Mouse (Mus musculus): ENCODE results near the gene Zfp704.

Gene Zfp704

GRCm38 (mm10) chr3:9557778-9558560 is 51.9 kb downstream of the Zfp704 start:
- no peak for DNase-seq (ENCODE audit: low read depth)

- DNase-seq (ENCODE audit: low read depth): no peak
Observed at GRCm38 (mm10) chr3:9556137-9556536, 53.7 kb downstream of the Zfp704 start.

- no peak for DNase-seq (ENCODE audit: low read depth)
Observed at GRCm38 (mm10) chr3:9554916-9555315, 55.0 kb downstream of the Zfp704 start.

GRCm38 (mm10) chr3:9552332-9552731 is 57.6 kb downstream of the Zfp704 start:
- DNase-seq (ENCODE audit: low read depth): no peak

- DNase-seq (ENCODE audit: low read depth): peak; percentile 43
Observed at GRCm38 (mm10) chr3:9550930-9551329, 59.0 kb downstream of the Zfp704 start.

GRCm38 (mm10) chr3:9549815-9550214 is 60.1 kb downstream of the Zfp704 start:
- DNase-seq (ENCODE audit: low read depth): peak; percentile 71

- no peak for DNase-seq (ENCODE audit: low read depth)
Observed at GRCm38 (mm10) chr3:9548188-9548587, 61.7 kb downstream of the Zfp704 start.

GRCm38 (mm10) chr3:9546882-9547620 is 62.8 kb downstream of the Zfp704 start:
- DNase-seq (ENCODE audit: low read depth): peak; percentile 72

GRCm38 (mm10) chr3:9544421-9544820 is 65.5 kb downstream of the Zfp704 start:
- no peak for DNase-seq (ENCODE audit: low read depth)

- no peak for DNase-seq (ENCODE audit: low read depth)
Observed at GRCm38 (mm10) chr3:9543916-9544315, 66.0 kb downstream of the Zfp704 start.

GRCm38 (mm10) chr3:9543463-9543862 is 66.4 kb downstream of the Zfp704 start:
- no peak for DNase-seq (ENCODE audit: low read depth)

- no peak for DNase-seq (ENCODE audit: low read depth)
Observed at GRCm38 (mm10) chr3:9541561-9541960, 68.3 kb downstream of the Zfp704 start.

GRCm38 (mm10) chr3:9538510-9538909 is 71.4 kb downstream of the Zfp704 start:
- DNase-seq (ENCODE audit: low read depth): no peak

- DNase-seq (ENCODE audit: low read depth): no peak
Observed at GRCm38 (mm10) chr3:9537889-9538288, 72.0 kb downstream of the Zfp704 start.

GRCm38 (mm10) chr3:9530097-9530780 is 79.6 kb downstream of the Zfp704 start:
- no peak for DNase-seq (ENCODE audit: low read depth)

- no peak for DNase-seq (ENCODE audit: low read depth)
Observed at GRCm38 (mm10) chr3:9524429-9524828, 85.5 kb downstream of the Zfp704 start.

GRCm38 (mm10) chr3:9523081-9523932 is 86.6 kb downstream of the Zfp704 start:
- DNase-seq (ENCODE audit: low read depth): peak; percentile 34

GRCm38 (mm10) chr3:9522009-9522408 is 87.9 kb downstream of the Zfp704 start:
- DNase-seq (ENCODE audit: low read depth): no peak

GRCm38 (mm10) chr3:9520728-9521054 is 89.2 kb downstream of the Zfp704 start:
- DNase-seq (ENCODE audit: low read depth): no peak

GRCm38 (mm10) chr3:9520051-9520727 is 89.7 kb downstream of the Zfp704 start:
- DNase-seq (ENCODE audit: low read depth): peak; percentile 81

- peak; percentile 51 for DNase-seq (ENCODE audit: low read depth)
Observed at GRCm38 (mm10) chr3:9519491-9519890, 90.4 kb downstream of the Zfp704 start.

All from naive thymus-derived CD4-positive, alpha-beta T cell, adult 2 months (primary cell).